Mouse (Mus musculus): ENCODE results near the gene Nkd2.

Gene Nkd2

DNA sequence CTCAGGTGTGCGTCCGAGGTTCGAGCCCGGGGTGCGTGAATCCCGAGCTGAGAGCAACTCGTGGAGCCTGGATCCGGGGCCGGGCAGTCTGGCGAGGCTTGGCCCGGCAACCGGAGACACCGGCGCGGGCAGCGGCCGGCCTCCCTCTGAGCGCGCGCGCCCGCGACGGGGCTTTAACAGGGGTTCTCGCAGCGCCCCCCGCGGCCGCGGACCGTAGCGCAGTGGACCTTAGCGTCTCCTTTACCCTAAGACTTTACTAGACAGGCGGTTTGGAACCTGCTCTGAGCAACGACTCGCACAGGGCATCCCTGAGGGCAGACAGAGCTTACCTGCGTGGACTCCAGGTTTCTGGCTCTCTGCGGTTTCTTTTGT, at the start of gene Nkd2:
Nkd2 (minus strand) TSS at position 167 of the 372 bp plus-strand sequence.
- TF ChIP-seq GATA4 (IDR thresholded peaks at IDR 0.05; ENCODE audit: insufficient replicate concordance, low read length): no peak

DNA sequence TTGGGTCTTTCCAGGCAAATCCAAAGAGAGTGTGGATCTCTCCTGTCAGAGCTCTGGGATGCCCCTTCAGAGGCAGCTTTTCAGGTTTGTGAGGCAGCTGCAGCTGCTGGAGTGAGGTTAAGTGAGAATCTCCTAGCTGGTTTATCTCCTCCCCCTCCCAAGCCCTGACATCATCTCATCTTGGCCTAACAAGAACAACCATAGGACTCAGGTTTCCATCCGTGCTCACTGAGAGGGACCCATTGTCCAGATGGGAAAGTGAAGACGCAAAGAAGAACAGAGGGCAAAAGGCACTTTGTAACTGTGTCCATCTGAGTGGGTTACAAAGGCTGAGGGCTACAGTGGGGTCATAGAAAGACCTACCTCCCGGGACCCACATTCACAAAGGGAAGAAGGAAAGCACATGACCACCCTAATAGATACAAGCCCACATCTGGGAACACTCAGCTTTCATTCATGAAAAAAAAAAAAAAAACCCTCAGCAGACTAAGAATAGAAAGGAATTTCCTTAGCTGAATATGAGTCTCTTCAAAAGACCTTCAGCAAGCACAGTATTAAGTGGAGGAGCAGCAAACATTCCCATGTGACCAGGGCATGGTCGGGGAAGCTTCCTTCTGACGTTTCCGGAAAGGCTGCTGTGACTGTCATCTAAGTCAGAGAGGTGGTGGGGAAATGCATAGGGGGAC, 45.2 kb upstream of the Nkd2 start:
- no peak for TF ChIP-seq GATA4 (IDR thresholded peaks at IDR 0.05; ENCODE audit: insufficient replicate concordance, low read length)

DNA sequence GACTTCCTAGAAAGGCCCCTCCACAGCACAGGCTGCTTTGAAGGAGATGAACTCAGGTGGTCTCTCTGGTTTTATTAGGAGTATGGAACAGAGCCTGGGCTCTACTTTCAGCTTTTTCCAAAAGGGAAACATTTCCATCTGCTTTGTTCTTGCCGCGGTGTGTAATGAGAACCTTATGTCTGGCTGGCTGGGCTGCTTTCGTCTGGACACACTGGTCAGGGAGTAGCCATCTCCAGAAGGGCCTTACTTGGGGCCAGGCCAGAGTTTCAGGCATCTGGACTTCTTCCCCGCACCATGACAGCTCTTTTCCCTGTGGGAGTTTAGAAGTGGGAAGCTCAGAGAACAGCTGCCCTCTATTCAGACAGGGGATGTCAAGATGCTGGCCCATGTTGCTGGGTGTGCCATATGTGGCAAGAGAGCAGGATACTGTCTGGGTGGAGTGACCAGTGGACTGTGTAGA, 40.0 kb upstream of the Nkd2 start:
- no peak for TF ChIP-seq GATA4 (IDR thresholded peaks at IDR 0.05; ENCODE audit: insufficient replicate concordance, low read length)

DNA sequence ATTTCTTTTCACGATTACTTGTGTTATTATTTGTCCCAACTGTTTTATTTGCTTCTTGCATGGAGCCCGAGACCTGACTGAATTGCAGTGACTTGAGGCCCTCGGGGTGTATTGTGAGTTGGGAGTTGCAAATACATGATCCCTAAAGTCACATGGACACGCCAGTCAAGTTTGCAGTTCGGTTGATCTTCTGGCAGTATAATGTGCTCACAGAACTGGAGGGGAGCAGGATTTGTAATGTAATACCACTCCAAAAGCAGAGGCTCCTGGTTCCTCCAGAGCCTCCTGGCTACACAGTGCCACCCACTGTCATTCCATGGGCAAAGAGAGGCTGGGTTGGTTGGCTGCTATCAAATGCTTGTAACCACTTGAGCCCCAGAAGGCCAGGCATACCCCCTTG, 39.2 kb upstream of the Nkd2 start:
- no peak for TF ChIP-seq GATA4 (IDR thresholded peaks at IDR 0.05; ENCODE audit: insufficient replicate concordance, low read length)

DNA sequence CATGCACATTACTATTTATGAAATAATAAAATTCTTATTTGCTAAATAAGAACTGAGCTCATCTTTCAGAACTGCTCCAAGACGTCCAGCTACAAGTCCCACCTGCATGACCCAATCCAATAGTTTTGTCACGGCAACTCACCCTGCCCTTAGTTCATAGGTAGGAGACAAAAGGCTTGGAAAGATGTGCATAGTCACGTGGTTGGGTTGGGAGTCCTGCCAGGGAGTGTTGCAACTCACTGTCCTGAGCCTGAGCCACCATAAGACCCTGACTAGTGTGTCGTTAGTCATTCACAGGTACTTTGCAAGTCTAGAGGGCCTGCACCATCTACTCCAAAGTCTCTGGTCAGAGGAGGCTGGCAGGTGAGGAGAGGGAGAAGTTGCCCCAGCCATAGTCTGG, 38.6 kb upstream of the Nkd2 start:
- no peak for TF ChIP-seq GATA4 (IDR thresholded peaks at IDR 0.05; ENCODE audit: insufficient replicate concordance, low read length)

DNA sequence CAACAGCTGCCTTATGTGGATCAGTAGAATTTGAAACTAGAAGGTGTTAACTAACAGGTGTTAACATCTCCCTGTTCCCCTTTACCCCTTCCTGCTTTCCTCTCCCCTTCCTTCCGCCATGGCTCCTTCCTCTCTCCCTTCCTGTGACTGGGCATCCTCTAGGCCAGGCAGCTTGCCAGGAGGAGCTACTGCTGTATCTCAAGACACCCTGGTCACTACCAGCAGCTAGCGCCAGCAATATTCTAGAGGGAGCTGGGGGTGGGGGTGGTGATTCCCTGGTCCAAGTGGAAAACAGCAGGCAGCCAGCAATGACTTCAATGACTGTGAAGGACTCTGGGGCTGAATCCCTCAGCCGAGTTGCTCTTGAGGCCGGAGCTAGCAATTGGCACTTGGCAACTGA, 38.2 kb upstream of the Nkd2 start:
- no peak for TF ChIP-seq GATA4 (IDR thresholded peaks at IDR 0.05; ENCODE audit: insufficient replicate concordance, low read length)

DNA sequence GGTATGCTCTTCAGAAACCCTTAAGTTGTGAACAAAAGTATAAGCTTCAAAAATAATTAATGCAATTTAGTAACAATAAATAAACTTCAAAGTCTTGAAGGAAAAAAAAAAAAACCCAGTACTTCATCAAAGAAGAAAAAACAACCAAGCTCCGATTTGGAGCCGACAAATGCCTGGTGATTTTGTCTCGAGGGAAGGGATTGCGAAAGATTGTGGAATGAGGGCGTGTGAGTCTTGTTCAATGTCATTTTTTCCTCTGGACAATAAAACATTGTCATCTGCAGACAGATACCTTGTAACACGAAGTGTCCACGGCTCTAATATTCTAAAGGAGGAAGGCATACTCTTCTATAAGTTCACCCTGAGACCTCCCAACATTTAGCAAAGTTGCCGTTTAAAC, 33.9 kb upstream of the Nkd2 start:
- TF ChIP-seq GATA4 (IDR thresholded peaks at IDR 0.05; ENCODE audit: insufficient replicate concordance, low read length): no peak

DNA sequence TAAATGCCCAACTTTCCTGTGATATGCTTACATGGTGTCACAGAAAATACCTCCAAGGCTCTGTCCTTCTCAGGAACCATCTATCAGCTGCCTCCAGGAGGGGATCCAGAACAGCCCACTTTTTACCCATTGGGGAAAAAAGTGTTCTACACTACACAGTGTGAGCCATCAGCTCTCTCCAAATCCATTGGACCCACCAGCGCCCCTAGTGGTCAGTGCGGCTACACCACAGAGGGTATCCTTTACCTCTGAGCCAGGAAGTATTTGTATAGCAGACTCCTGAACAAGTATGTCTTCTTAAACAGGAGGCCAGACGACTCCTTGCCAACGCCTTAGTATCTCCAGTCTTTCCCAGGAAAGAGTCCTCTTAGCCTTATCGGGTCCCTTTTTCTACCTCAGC, 32.4 kb upstream of the Nkd2 start:
- no peak for TF ChIP-seq GATA4 (IDR thresholded peaks at IDR 0.05; ENCODE audit: insufficient replicate concordance, low read length)

DNA sequence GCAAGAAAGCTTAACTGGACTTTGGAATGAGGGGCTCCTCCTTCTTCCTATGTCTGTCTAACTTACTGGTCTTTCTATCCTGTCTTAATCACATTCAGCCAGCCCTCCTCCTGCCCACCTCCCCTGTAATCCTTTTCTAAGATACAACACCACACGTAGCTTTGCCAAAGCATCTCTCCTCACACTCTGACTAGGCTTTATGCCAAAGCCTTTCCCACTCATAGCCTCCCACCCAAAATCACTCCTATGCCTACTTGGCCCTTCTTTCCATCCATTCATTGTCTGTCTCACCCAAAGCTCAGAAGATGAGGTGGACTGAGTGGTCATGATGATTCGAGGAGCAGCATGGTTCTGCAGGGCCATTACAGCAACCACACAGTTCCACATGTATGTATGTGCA, 24.7 kb upstream of the Nkd2 start:
- no peak for TF ChIP-seq GATA4 (IDR thresholded peaks at IDR 0.05; ENCODE audit: insufficient replicate concordance, low read length)

DNA sequence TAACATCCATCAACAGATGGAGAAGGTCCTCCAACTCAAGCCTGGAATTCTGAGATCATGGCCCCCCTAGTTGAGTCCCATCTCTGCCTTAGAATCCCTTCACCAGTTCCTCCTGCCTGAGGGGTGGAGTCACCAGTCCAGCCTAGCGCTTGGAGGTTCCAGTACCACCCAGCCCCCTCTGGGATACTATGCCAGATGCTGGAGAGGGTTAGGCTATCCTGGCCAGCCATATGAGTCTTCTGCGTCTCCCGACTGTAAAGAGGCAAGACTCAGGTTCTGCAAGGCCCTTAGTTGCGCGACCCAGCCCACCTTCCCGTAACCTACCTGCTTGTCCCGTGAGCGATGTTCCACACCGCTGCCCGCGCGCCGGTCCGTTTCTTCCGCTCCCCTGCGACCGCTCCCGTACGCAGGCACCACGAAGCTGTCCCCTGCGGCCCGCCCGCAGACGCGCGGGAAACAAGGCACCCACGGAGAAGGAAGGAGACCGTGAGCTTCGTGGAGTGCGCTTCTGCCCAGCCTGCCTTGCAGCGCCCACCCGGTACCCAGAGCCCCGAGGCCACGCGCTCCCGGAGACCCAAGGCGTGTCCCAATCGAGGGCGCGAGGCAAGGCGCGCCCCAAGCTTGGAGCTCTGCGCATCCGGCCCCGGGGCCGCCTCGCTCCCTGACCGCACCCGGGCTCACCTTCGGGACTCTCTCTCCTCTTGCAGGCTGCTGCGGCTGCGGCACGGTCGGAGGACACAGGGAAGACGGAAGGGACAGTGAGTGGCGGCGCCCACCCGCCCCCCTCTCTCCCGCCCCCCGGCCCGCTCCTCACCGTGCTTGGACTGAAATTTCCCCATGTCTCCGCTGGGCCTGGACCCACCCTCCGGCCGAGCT, 604 bp downstream of the Nkd2 start:
- TF ChIP-seq GATA4 (IDR thresholded peaks at IDR 0.05; ENCODE audit: insufficient replicate concordance, low read length): no peak

DNA sequence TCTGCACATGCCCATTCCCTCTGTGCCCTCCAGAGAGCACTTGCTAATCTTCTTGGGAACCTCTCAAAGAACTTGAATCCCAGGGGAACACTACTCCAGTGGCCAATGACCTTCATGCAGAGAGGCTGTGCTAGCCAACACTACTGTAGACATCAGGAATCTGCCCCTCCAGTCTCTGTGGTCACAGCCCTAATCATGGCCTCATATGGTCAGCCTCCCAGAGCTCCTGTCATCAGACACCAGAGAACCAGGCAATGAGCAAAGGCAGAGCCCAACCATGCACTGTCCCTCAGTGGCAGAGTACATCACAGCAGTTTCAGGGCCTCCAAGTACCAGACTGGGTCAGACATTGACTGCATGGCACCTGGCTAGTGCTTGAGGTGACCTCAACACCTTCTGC, 4.7 kb downstream of the Nkd2 start:
- TF ChIP-seq GATA4 (IDR thresholded peaks at IDR 0.05; ENCODE audit: insufficient replicate concordance, low read length): no peak

DNA sequence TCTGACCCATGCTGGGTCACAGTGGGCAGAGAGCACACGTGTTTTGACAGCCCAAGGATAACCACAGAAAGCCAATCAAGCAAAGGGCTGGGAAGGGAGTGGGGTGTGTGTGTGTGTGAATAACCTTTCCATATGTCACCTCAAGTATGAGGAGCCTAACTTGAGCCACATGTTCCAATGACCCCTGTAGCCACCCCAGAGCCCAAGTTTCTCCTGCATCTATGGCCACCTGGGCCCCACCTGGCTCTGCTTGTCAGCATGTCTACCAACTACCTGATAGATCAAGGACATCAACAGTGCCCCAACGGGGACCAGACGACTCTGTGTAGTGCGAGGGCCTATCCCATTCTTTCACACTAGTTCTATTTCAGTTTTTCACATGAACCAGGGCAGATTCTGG, 7.7 kb downstream of the Nkd2 start:
- no peak for TF ChIP-seq GATA4 (IDR thresholded peaks at IDR 0.05; ENCODE audit: insufficient replicate concordance, low read length)

DNA sequence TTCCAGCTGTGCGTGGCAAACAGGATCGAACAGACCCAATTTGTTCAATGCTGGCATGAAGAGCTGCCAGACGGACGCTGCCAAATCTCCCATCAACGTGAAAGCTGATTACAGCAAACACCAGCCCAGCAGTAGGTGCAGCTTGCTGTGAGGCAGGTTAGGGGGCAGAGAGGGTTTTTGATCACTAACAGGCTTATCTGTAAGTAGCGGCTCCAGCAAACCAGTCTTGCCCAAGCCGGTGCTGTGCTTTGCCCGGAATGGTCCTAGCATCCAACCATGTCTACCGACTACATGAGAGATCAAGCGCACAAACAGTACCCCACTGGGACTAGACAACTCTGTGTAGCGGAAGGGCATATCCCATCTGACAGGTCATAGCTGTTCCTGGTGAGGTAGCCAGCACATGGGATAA, 8.3 kb downstream of the Nkd2 start:
- no peak for TF ChIP-seq GATA4 (IDR thresholded peaks at IDR 0.05; ENCODE audit: insufficient replicate concordance, low read length)

DNA sequence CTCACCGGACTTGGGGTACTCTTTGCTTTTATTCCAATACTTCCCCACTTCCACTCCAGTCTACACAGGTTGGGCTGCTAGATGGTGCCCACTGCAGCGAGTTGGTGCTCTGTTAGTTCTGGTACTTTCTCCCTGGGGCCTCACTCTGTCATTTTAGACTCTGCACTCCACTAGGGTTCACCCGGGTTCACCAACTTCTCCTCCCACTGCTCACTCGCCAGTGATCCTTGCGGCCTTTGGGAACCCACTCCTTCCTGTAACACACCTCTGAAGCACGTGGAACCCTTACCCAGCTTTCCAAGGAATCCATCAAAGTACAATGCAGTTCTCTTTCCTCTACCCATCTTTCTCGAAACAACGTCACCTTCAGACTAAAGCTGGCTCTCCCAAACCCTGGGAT, 9.7 kb downstream of the Nkd2 start:
- no peak for TF ChIP-seq GATA4 (IDR thresholded peaks at IDR 0.05; ENCODE audit: insufficient replicate concordance, low read length)

DNA sequence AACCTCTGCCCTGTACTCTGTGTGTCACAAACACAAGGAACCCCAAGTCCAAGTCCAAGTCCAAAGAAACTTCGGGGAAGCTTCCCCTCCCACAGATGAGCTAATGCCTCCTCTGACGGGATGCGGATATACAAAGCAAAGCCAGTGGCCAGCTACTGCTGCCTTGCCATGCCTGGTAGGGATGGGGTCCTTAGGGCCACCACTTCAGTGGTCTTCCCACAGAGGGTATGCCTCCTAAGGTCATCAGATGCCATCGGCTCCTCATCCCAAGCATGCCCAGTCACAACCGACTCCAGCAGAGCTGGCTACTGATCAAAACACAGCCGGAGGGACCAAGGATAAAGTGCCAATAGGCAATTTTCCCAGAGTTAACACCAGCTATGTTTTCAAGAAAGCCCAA, 10.9 kb downstream of the Nkd2 start:
- TF ChIP-seq GATA4 (IDR thresholded peaks at IDR 0.05; ENCODE audit: insufficient replicate concordance, low read length): no peak

DNA sequence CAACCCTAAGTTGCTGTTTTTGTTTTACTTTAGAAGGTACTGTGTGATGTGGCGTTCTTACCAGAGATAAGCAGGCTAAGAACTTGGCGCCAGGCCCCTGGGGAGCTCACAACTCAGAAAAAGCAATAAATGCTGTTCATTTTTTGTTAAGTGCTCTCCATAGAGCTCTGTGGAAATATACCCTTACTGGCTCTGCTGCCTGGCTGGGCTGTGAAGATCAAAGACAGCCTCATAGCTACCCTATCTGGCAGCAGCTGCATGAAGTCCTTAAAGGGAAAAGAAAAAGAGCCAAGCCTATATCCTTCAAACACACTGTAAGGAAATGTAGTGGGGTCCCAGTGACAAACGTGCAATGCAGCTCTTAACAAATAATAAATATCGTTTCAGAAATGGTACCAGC, 11.6 kb downstream of the Nkd2 start:
- TF ChIP-seq GATA4 (IDR thresholded peaks at IDR 0.05; ENCODE audit: insufficient replicate concordance, low read length): no peak

All from liver, adult (tissue).